Mouse (Mus musculus) erythroblast, embryonic 14.5 days (primary cell): ENCODE results near the gene Trappc10.

ENCODE experiments used
- GATA1 ChIP-seq: IDR thresholded peaks from 2 replicates; pipeline ENCODE4 v1.6.1; 2012; ENCODE audit warnings: low read length, inconsistent platforms, mixed read lengths
- TAL1 ChIP-seq: IDR thresholded peaks from 3 replicates; pipeline ENCODE4 v1.6.1; 2012; ENCODE audit warnings: low read length, inconsistent platforms, mixed read lengths

- TF ChIP-seq TAL1, result no peak
- no peak for TF ChIP-seq GATA1
Measured at GRCm38 (mm10) chr10:78164786-78165185, 79.7 kb downstream of the Trappc10 start.
